Mouse (Mus musculus) small intestine, adult 2 months (tissue): Measurements from ENCODE around the gene Vmn1r171. TPM values are rescaled to one million over a fixed set of nuclear protein-coding genes. Genes with fewer than 3 reads are reported as not detected.
"Not testable (repeated sequence)": the region's sequence is repeated elsewhere in the genome, so short reads cannot be mapped to it uniquely, and the experiment has no call there.

Source experiments
- H3K27ac ChIP-seq: fragments of 200-500 bp; 2 replicates; pipeline ENCODE4 v1.5.1; 2012; ENCODE audit warnings: low read depth, low read length, control low read depth, inconsistent platforms; ENCODE audit not compliant: insufficient read depth
- H3K27me3 ChIP-seq: fragments of 200-500 bp; 2 replicates; pipeline ENCODE4 v1.6.1; 2012; ENCODE audit warnings: mild to moderate bottlenecking, moderate library complexity, low read length, inconsistent platforms; ENCODE audit not compliant: control insufficient read depth, insufficient read depth
- H3K36me3 ChIP-seq: fragments of 200-500 bp; 2 replicates; pipeline ENCODE4 v1.6.1; 2012; ENCODE audit warnings: mild to moderate bottlenecking, low read length, control low read depth, inconsistent platforms; ENCODE audit not compliant: control insufficient read depth, insufficient read depth
- H3K4me1 ChIP-seq: fragments of 200-500 bp; 2 replicates; pipeline ENCODE4 v1.6.1; 2012; ENCODE audit warnings: low read length, inconsistent platforms, mixed read lengths; ENCODE audit not compliant: control insufficient read depth, insufficient read depth, insufficient read length
- H3K4me3 ChIP-seq: fragments of 200-500 bp; 2 replicates; pipeline ENCODE4 v1.5.1; 2012; ENCODE audit warnings: low read depth, mild to moderate bottlenecking, control low read depth, inconsistent platforms, low read length, moderate library complexity
- CTCF ChIP-seq: fragments of 200-500 bp; IDR thresholded peaks from 2 replicates; pipeline ENCODE4 v1.5.1; 2012; ENCODE audit warnings: low read depth, mild to moderate bottlenecking, control low read depth, inconsistent platforms, low read length, moderate library complexity, mixed read lengths; ENCODE audit not compliant: insufficient replicate concordance, insufficient read length; ENCODE audit errors: extremely low read depth
- POLR2A ChIP-seq: fragments of 200-500 bp; IDR thresholded peaks from 2 replicates; pipeline ENCODE4 v1.6.1; 2012; ENCODE audit warnings: low read depth, mild to moderate bottlenecking, control low read depth, inconsistent platforms, low read length, moderate library complexity
- WGBS: fragments of 180-500 bp; shearing (Covaris S2); methylation state at CpG from one replicate; pipeline ENCODE4 v1.1.7; 2018; 5-methylcytosine and 5-hydroxymethylcytosine counted together
- polyA plus RNA-seq: library from polyadenylated mRNA; depleted of rRNA; stranded (reverse); fragments of >200 nt; gene quantifications from 2 replicates; pipeline ENCODE4 v1.2.3, GENCODE M21; 2012; rRNA removed

The Vmn1r171 gene
- polyA plus RNA-seq: not detected in 2 replicates

GRCm38 (mm10) chr7:23630422-23630821 lies at the start of gene Vmn1r171:
TSS of gene Vmn1r171 (plus strand) at chr7:23630722.
- no peaks in the 10 kb centered on the region for H3K4me1 ChIP-seq
- no peak for TF ChIP-seq CTCF
- no peak for TF ChIP-seq POLR2A
- no peak within 1 kb of the TSS for H3K27ac ChIP-seq
- H3K27me3 ChIP-seq: no peaks in the 10 kb centered on the region
- no peak within 1 kb of the TSS for H3K4me3 ChIP-seq
- no peaks in the 10 kb centered on the region for H3K36me3 ChIP-seq

- not testable (repeated sequence) for H3K4me1 ChIP-seq, H3K27me3 ChIP-seq, H3K4me3 ChIP-seq, H3K27ac ChIP-seq, H3K36me3 ChIP-seq
- WGBS: 18% methylated on average over 1 of the region's 1 CpGs
These were observed 24.6 kb upstream of the Vmn1r171 start, which contains the start of gene Vmn1r170 for GRCm38 (mm10) chr7:23605875-23606274. TSS of gene Vmn1r170 (plus strand) at chr7:23606175.

- H3K36me3 ChIP-seq: no peaks in the 10 kb centered on the region
- H3K27ac ChIP-seq: no peak within 1 kb of the TSS
- no peaks in the 10 kb centered on the region for H3K27me3 ChIP-seq
- H3K4me3 ChIP-seq: no peak within 1 kb of the TSS
- no peaks in the 10 kb centered on the region for H3K4me1 ChIP-seq
- TF ChIP-seq CTCF (no peak), POLR2A (no peak)
- 57% methylated on average over 2 of the region's 2 CpGs for WGBS
These were observed 27.5 kb downstream of the Vmn1r171 start, which contains the start of gene Vmn1r172 for GRCm38 (mm10) chr7:23658016-23658415. TSS of gene Vmn1r172 (plus strand) at chr7:23658316.

Other genes with a start within 250 kb of the Vmn1r171 start
- gene Nlrp5, start 244.8 kb upstream of the Vmn1r171 start, polyA plus RNA-seq: not detected in 2 replicates
- not detected in 2 replicates for gene Vmn1r167, start 123.5 kb upstream of the Vmn1r171 start, polyA plus RNA-seq
- not detected in 2 replicates for gene Vmn1r168, start 91.0 kb upstream of the Vmn1r171 start, polyA plus RNA-seq
- gene Vmn1r169, start 55.2 kb upstream of the Vmn1r171 start, polyA plus RNA-seq: not detected in 2 replicates
- not detected in 2 replicates for gene Vmn1r170, start 24.5 kb upstream of the Vmn1r171 start, polyA plus RNA-seq
- not detected in 2 replicates for gene Vmn1r172, start 27.6 kb downstream of the Vmn1r171 start, polyA plus RNA-seq
- gene Vmn1r173, start 70.0 kb downstream of the Vmn1r171 start, polyA plus RNA-seq: not detected in 2 replicates
- gene Vmn1r174, start 121.5 kb downstream of the Vmn1r171 start, polyA plus RNA-seq: not detected in 2 replicates
- not detected in 2 replicates for gene Vmn1r175, start 179.9 kb downstream of the Vmn1r171 start, polyA plus RNA-seq
- gene Vmn1r176, start 206.7 kb downstream of the Vmn1r171 start, polyA plus RNA-seq: not detected in 2 replicates
- gene Vmn1r177, start 235.7 kb downstream of the Vmn1r171 start, polyA plus RNA-seq: not detected in 2 replicates